Mouse (Mus musculus) bone marrow macrophage, adult 2 months (primary cell): ENCODE measurements around the gene Tm9sf4. TPM values are rescaled to one million over a fixed set of nuclear protein-coding genes. Genes with fewer than 3 reads are reported as not detected.

Experiments
- H3K27ac ChIP-seq: 2 replicates; pipeline ENCODE4 v1.5.1; 2012; ENCODE audit warnings: low read depth, low read length; ENCODE audit not compliant: insufficient read depth
- H3K4me1 ChIP-seq: 2 replicates; pipeline ENCODE4 v1.6.1; 2012; ENCODE audit warnings: low read length; ENCODE audit not compliant: control insufficient read depth, insufficient read depth
- H3K4me3 ChIP-seq: 2 replicates; pipeline ENCODE4 v1.5.1; 2012; ENCODE audit warnings: mild to moderate bottlenecking, low read length, moderate library complexity; ENCODE audit not compliant: insufficient read depth
- CTCF ChIP-seq: IDR thresholded peaks from 2 replicates; pipeline ENCODE4 v1.5.1; 2012; ENCODE audit warnings: low read depth, mild to moderate bottlenecking, low read length, moderate library complexity
- POLR2A ChIP-seq: IDR thresholded peaks from 2 replicates; pipeline ENCODE4 v1.6.1; 2012; ENCODE audit warnings: mild to moderate bottlenecking, low read depth, low read length, borderline replicate concordance
- polyA plus RNA-seq: library from polyadenylated mRNA; stranded (reverse); fragments of >200 nt; gene quantifications from 2 replicates; pipeline ENCODE4 v1.2.4, GENCODE M21; 2012; ENCODE audit not compliant: missing spikeins, insufficient read depth, insufficient read length

The Tm9sf4 gene
- polyA plus RNA-seq, 1 experiment, result 73.5 TPM

DNA sequence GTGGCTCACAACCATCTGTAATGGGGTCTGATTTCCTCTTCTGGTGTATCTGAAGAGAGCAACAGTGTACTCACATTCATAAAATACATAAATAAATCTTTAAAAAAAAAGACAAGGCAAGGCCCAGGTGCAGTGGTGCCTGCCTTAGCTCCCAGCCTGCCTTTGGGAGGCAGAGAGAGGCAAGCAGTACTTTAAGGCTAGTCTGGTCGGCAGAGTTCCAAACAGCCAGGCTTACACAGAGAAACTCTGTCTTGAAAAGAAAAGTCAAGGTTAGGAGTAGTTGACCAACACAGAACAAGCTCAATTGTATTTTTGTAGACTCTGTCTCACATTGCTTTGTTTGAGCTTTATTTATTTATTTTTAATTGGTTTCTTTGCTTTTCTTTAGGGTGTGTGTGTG, 41.7 kb downstream of the Tm9sf4 start:
- H3K4me1 ChIP-seq, result peaks cover 30% of the 10 kb centered on the region
- H3K4me3 ChIP-seq, result no peak overlapping the region
- TF ChIP-seq POLR2A, result no peak
- no peak for TF ChIP-seq CTCF
- H3K27ac ChIP-seq, result no peak overlapping the region

DNA sequence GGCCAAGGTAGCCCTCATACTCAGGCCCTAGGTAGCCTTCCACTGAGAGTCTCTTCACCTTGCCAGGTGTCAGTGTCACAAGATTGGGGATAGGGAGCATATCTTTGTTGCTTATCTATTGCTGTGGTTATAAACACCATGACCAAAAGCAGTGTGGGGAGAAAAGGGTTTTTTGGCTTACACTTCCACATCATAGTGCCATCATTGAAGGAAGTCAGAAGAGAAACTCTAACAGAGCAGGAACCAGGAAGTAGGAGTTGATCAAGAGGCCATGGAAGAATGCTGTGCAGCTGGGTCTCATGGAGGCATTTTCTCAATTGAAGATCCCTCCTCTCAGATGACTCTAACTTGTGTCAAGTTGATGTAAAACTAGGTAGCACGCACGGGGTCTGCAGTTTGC, 47.0 kb downstream of the Tm9sf4 start:
- Histone ChIP-seq H3K4me1 (peaks cover 14% of the 10 kb centered on the region), H3K27ac (peak overlapping the region; percentile 31), H3K4me3 (no peak overlapping the region)
- TF ChIP-seq CTCF (no peak), POLR2A (no peak)

DNA sequence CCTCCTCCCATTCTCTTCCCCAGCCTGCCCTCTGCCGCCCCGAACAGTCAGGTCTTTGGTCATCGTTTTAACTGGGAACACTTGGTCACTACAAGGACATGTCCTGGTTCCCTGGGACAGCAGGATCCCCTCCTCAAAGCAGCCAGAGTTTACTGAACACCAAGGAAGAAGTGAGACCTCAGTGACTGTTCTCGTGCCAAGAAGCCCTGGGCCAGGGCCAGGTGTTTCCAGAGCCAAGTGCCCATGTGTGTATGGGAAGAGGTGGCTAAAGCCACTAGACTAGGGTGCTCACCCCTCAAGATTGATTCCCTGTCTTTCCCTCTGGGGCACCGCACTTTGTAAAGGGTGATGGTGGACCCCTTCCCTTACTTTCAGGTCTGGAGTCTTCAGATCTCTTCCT, 48.2 kb downstream of the Tm9sf4 start:
- no peak overlapping the region for H3K27ac ChIP-seq
- TF ChIP-seq CTCF, result no peak
- no peak for TF ChIP-seq POLR2A
- no peak overlapping the region for H3K4me3 ChIP-seq
- peaks cover 22% of the 10 kb centered on the region for H3K4me1 ChIP-seq

DNA sequence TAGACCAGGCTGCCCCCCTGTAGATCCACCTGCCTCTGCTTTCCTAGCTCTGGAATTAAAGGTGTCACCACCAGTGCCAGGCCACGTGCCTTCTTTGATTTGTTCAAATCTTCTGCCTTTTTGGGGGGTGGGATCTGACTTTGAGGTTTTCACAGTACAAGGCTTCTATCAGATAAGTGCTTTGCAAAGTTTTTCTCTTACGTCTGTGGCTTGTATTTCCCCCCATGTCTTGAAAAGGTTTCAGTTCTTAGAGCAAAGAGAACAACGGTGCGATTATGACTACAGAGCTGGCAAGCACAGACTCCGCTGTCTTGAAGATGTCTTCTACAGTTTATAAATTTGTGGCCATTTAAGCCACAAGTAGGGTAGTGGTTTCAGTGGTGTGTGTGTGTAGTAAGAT, 50.3 kb downstream of the Tm9sf4 start:
- Histone ChIP-seq H3K27ac (no peak overlapping the region), H3K4me1 (peaks cover 37% of the 10 kb centered on the region), H3K4me3 (no peak overlapping the region)
- TF ChIP-seq CTCF (no peak), POLR2A (no peak)

DNA sequence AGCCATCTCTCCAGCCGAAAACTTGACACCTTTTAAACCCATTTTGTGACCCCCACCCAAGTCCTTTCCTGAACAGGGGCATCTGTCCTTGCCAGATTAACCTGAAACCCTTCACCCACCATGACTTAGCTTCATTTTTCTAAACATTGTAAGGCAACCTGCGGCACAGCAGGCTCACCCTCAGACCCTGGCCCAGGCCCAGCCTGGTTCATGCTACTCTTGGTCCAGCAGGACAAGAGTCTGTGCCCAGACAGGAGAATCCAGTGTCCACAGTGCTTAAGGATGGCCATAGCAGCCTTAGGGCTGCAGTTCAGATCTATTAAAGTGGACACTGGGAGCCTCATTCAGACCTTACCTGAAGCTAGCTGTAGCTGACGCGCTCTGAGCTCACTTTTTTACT, 52.2 kb downstream of the Tm9sf4 start:
- Histone ChIP-seq H3K4me3 (no peak overlapping the region), H3K4me1 (peaks cover 39% of the 10 kb centered on the region), H3K27ac (peak overlapping the region; percentile 41)
- TF ChIP-seq POLR2A, result no peak
- no peak for TF ChIP-seq CTCF

DNA sequence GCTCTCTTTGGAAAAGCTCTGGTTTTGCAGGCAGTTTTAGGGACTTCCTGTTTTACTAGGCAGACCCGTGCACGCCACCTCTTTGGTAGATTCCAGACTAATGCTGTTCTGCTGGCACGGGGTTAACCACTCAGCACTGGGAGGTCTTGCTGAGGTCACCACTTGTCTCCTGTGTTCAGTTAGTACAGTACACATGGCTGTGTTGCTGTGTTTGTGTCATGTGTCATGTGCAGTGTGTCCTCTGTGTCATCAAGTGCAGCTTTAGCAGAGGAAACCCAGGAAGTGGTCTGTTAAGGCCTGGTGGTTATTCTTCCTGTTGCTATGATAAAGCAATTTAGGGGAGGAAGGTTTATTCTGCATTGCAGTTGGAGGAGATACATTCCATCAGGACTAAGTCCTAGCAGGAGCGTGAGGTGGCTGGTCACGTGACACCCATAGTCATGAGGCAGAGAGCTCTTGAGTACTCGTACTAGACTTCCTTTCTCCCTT, 53.7 kb downstream of the Tm9sf4 start:
- peak overlapping the region; percentile 96 for H3K27ac ChIP-seq
- no peak overlapping the region for H3K4me3 ChIP-seq
- H3K4me1 ChIP-seq, result peaks cover 40% of the 10 kb centered on the region
- TF ChIP-seq CTCF (no peak), POLR2A (no peak)

DNA sequence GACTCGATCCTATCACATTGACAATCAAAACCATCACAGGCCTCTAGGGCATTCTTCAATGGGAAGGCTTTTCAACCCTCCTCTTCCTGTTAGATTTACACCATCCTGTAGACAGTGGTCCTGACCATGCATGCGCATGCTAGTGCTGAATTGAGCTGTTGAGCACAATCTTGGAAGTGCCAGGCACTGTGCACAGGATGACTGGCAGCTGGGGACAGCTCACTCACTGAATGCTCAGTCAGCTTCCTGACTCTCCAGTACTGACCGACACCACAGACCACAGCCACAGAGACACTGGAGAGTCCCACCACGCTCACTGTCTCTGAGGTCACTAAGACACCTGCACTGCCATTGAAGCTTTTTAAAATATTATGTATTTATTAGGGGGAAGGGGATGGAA, 54.3 kb downstream of the Tm9sf4 start:
- Histone ChIP-seq H3K27ac (peak overlapping the region; percentile 96), H3K4me3 (no peak overlapping the region), H3K4me1 (peaks cover 40% of the 10 kb centered on the region)
- TF ChIP-seq POLR2A (no peak), CTCF (no peak)

DNA sequence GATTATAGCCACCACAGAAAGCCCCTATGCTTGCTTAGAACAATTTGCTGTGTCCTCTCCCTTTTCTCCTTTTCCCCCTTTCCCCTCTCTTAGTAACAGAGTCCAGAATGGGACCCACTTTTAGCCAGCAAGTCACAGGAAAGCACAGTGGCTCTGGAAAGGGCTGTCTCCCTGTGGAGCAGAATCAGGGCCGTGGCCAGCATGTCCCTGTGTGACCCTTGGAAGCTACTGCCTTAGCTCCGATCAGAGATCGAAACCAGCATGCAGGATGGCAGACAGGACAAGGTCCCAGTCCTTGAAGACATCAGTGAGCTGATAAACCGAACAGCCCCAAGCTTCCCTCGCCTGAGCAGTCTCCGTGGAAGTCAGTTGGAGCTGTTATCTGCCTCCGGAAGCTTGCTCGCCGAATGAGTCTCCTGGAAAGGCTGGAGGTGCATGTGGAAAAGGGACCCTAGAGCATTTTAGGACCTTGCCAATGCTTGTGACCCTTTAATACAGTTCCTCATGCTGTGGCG, 56.8 kb downstream of the Tm9sf4 start:
- Histone ChIP-seq H3K27ac (no peak overlapping the region), H3K4me3 (no peak overlapping the region), H3K4me1 (peaks cover 48% of the 10 kb centered on the region)
- TF ChIP-seq POLR2A, result no peak
- no peak for TF ChIP-seq CTCF

DNA sequence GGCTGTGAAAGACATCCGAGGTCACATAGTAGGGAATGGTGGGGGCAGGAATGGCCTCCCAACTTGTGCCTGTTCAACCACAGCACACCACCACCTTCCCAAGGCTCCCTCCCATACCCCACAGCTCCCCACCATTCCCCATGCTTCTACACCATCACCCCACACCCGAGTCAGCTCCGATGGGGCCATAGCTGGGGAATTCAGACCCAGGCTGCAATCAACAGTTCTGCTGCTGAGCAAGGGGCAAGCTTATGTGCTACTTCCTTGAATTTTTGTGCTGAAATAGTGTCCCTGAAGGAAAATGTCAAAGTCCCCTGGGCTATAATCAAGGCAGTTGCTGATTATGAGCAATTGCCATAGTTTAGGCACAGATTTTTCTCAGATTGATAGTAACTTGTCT, 57.4 kb downstream of the Tm9sf4 start:
- no peak for TF ChIP-seq POLR2A
- TF ChIP-seq CTCF, result no peak
- H3K4me1 ChIP-seq, result peaks cover 44% of the 10 kb centered on the region
- H3K4me3 ChIP-seq, result no peak overlapping the region
- H3K27ac ChIP-seq, result no peak overlapping the region

DNA sequence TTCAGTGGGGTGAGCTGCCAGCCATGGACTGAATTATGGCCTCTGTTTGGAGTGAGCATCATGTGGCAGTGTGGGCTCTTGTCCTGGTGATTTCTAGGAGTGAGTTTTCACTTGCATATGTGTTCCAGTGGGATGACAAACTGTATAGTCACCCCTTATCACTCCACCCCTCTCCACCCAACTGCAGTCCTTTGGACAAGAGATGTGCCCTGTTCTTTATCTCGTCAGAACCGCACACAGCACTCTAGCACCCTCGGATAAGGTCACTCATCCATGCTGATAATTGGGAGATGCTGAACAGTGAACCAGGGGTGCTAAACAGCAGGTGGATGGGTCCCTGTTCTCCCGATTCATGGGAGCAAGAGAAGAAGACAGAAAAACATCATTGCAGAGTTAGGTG, 60.5 kb downstream of the Tm9sf4 start:
- peaks cover 26% of the 10 kb centered on the region for H3K4me1 ChIP-seq
- TF ChIP-seq CTCF, result no peak
- no peak for TF ChIP-seq POLR2A
- no peak overlapping the region for H3K4me3 ChIP-seq
- H3K27ac ChIP-seq, result no peak overlapping the region

DNA sequence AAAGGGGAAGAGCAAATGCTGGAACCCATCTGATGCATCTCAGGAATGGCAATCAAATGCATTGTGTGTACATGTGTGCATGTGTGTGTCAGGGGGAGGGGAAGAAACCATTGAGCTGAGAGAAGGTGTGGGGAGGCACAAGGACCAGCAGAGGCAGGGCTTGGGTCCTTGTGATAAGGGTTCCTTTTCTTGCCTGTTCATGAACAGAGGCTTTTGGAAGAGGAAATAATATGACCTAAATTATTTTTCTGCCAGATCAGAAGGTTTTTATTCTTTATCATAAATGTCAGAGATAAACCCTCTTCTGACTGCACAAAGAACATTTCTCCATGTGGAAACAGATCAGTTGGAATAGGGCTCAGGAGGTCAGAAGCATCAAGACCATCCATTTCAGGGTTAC, 61.0 kb downstream of the Tm9sf4 start:
- Histone ChIP-seq H3K4me3 (no peak overlapping the region), H3K27ac (no peak overlapping the region), H3K4me1 (peaks cover 22% of the 10 kb centered on the region)
- no peak for TF ChIP-seq CTCF
- TF ChIP-seq POLR2A, result no peak
